Mouse (Mus musculus) c-Kit-positive CD71-positive TER-119-negative erythroid progenitor cells, embryonic 14.5 days (primary cell): ENCODE measurements at regions not wholly inside any gene's neighbourhood (a gene's known extent, or its start where the extent isn't known, plus 50 kb on each side); places are given as distances from the start of the nearest gene placed in this dataset.

Source experiments
- DNase-seq: peaks from one replicate; pipeline ENCODE4 v3.0.0-alpha.2; 2013; ENCODE audit warnings: low read depth

DNA sequence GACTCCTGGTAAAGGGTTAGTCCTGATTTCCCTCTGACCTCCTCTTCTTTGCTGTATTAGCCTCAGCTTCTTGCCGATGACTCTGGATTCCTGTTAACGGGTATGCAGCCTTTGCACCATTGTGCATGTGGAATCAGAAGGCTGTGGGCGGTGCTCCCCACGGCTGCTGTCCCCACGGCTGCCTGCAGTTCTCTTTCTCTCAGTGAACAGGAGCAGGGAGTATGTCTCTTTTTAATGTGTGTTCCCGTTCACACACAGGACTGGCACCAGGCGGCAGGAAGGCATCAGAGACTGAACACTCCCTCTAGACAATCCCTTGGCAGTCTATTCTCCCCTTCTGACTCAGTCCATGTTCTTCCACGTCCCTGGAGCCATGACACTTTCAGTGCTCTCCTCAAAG lies 178.9 kb downstream of the Zfp326 start:
- no peak for DNase-seq

DNA sequence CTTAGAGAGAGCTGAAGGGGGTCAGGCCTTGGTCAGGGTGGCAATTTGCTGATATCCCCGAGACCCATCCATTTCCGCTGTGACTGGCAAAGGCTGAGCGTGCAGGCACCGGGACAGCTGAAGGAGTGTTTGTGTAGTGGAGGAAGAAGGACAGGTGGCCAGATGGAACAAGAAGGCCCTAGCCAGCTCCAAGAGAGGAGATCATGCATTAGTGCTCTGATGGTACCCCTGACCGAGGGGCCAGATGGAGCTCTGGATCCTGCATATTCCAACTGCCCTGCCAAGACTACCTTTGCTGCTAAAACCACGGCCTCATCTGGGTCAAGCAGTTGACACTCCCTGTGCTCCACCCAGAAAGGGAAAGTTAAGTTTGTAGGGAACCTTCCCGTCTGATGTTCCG lies 174.7 kb downstream of the Zfp326 start:
- DNase-seq = no peak

DNA sequence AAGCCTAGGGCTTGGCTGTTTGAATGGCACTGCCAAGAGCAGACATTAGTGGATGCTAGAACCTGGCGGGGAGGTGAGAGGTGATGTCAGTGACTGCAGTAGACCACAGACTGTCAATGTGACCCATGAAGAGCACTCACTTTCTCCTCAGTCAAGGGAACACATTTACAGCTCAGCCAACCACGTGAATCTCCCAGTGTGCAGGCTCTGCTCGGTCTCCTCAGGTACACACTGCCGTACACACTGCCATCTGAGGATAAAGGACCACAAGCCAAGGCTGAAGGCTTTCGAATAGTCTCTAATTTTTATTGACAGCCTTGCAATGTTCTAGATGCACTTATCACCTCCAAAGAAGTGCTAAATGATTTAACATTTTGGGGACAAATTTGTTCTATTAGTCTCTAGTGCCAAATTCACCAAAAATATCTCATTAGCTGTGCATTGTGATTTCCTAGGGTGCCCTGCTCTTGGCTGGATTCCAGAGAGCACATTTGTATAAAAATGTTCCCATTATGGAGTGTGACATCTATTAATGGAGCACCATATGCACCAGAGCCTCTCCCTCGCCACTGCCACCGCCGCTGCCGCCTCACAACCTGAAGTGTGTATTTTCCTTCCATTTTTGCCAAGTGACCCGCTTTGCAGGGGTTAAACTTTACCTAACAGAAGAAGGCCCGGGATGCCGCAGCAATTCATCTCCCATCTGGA lies 168.7 kb downstream of the Zfp326 start:
- DNase-seq = no peak

DNA sequence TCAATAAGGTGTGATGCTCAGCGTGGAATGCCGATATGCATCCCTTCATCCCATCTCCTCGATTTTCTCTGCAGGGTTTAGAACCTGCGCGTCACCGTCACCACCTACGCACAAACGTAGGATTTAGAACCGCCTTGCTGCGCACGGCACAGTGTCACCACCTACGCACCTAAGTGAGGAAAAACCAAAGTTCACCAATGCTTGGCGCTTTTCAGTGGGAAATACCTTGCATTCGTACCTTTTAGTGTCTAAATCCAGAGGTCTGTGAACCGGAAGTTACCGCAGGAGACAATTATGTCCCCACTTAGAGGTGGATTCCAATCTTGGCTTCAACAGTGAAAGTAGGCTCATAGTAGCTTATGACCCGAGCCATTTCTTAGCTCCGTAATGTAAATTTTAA lies 162.0 kb downstream of the Zfp326 start:
- DNase-seq = no peak

DNA sequence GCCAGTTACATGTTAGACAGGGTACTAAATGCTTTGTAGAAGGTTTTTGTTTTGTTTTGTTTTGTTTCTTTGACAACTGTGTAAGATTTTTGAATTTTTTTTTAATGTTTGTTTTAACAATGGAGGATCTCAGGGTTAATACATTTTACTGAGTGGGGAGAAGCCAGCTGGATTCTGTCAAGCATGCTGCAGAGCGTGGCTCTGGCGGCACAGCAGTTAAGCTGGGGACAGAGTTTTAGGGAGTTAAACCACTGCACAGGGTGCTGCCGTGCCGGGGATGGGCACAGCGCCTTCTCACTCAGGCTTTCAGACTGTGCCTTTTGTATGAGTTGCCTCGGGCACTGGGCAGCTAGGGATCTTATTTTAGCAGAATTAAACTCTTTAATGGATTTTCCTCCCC lies 159.8 kb downstream of the Zfp326 start:
- no peak for DNase-seq

DNA sequence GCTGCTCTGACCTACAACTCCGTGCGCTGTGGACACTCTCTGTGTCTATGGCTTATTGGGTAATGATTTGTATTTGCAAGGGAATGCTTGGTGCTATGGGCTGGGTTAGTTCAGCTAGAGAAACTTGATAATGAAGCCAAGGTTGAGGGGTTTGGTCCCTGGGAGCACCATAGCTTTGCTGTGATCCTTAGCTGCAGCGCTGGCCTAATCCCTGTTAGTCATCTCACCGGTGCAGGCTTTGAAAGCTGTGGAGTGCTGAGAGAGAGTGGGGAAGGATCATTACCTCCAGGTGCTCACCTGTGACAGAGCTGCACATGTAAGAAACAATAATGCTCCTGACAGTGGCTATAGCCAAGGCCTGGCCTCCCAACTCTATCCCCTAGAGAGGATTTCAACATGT lies 156.6 kb downstream of the Zfp326 start:
- no peak for DNase-seq

DNA sequence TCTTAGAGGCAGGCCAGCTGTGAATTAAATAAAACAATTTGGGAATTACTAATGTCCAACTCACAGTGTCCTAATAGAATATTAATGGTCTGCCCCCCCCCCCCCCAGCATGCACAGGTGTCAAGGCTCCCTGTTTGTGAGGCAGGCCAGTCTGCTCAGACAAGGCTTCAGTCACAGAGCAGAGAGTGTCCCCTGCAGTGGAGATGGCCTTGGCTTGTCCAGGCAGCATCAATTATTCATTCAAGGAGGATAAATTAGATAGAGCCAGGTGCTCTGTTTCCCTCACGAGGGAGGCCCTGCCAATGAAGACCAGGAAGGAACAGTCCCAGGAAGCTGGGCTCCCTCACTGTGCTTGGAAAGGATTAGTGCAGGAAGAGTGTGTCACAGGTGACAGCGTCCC lies 150.5 kb downstream of the Zfp326 start:
- DNase-seq = no peak

DNA sequence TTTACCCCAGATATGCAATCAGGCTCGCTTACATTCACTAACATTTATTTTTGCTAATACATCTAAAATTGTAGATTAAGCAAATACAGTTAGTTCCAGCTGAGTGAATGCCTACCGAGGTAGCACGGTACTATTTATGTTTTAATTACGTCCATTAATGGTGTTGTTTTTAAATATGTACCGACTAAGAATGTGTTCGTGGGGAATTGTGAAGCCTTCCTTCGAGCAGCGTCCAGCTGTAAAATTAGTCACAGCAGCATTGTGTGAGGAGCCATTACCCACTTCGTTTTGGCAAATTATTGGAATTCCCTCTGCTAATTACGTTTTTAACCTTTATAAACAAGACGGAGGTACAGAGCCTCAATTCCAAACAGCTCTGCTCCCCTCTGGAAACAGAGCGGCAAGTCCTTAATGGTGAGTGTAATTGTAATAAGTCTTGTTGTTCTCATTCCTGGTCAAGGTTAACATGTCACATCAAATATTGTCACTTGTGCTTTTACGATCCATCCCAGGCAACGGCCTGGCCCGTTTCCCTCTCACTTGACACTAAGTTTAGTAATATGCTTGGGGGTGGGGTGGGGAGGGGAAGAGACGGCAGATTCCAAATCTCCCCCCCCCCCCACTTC lies 128.0 kb downstream of the Zfp326 start:
- no peak for DNase-seq

DNA sequence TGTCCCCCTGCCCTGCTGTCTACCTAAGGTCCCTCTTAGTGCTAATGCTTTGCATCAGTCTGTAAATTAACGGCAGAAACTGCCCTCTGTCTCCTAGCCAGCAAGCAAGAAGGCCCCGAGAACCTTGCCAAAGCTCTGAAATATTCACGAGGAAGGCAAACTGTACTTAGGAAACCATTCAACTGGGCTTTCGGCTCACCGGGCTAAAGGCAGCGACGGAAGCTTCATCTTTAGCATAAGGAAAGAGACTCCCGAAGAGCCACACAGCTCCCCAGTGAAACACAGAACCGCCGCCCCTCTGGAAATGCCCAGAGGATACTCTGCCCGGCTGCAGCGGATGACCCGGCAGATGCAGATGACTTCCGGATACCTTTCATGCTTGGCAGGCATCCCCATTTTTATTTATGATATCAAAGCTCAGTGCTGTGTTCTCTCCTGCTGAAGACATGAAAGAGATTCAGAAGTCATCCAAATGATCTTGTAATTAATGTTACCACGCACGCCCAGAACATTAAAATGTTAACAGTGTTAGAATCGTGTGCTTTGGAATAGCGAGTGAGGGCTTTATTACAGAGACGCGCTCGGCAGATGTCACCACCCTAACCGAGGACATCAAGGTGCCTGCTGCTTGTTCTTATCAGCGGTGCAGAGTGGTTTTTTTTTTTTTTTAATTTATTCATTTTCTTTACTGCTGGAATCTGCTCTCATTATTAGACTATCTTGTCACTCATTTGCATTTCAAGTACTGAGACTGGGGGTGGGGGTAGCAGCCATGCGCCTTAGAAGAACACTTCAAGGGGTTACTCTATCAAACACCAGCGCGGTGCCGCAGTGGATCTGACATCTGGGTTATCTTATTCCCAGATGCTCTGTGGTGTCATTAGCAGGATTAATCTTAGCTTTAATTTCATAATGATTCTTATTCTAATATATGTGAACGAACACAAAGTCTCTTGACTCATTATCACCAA lies 127.2 kb downstream of the Zfp326 start:
- DNase-seq = no peak

DNA sequence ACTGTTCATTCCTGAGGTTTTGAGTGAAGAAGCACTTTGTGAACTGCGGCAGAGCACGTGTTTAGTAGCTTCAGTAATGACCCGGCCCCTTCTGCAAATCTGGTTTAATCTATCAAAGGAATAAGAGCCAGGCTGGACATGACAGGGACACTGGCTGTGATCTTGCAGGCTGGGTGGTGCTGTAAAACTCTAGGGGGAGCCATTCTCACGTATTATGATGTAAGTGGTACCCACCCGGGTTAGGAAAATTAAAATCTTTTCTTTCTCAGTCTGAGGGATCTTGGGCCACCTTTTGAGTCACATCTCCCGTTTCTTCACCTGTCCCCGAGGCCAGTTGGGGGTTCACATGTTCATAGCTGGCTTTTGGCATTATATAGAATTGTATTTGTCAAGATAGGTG lies 126.0 kb downstream of the Zfp326 start:
- no peak for DNase-seq

DNA sequence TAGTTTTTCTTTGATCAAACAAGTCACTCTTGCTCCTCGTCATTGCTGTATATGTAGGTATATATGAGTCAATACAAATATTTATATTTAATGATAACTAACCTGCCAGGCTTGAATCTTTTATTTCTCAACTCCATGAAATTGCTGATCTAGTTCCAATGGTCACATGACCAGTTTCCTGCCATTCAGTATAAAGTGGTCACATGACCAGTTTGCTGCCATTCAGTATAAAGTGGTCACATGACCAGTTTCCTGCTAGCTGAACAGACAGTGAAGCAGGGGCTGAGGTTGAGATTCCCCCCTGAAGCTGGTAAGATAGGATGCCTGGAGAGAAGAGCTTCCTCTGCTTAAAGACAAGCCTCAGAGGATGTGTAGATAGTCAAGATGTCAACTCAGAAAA lies 117.9 kb downstream of the Zfp326 start:
- DNase-seq = no peak

DNA sequence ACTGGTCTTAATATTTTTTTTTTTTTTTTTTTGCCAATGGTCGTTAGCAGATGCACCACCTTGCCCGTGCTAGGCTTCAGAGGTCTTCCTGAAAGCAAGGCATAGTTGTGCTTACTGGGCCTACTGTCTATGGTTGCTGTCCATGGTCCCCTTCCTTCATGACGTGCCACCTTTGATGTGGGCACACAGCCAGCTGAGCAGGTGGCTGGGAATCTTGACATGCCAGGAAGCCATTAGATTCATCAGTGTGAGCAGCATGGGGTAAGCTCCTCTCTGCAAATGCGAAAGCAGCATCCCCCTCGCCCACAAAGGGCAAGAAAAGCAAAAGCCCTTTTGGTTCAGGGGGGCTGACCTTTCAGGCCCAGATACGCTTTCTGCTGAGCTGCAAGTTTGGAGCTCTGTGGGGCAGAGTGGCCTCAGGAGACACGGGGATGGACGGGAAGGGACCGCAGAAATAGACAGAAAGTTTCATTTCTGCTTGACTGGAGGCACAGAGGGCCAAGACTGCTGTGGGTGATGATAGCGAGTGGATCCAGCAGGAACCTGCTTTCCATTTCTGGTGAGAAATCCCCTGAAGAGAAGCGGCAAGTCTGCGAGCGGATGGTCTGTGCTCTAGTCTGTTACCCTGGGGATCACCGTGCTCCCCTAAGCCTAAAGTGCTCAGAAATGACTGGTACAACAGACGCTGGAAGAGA lies 116.8 kb downstream of the Zfp326 start:
- DNase-seq = no peak

DNA sequence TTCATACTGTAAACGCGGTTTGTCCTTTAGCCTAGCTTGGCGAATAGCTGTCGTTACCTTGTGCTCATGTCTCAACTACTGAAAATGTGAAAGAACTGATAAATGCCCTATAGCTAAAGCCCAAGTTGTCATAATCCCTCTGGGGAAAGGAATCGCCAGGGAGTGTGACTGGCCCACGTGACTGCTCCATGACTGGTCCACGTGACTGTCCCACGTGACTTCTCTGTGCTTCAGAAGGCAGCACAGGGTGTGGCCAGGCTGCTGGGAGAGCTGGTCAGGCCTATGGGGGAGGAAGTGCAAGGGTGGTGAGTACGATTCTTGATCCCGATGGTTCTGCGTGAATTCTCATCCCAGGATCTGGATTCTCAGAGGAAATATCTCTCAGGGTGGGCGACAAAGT lies 114.4 kb downstream of the Zfp326 start:
- no peak for DNase-seq

DNA sequence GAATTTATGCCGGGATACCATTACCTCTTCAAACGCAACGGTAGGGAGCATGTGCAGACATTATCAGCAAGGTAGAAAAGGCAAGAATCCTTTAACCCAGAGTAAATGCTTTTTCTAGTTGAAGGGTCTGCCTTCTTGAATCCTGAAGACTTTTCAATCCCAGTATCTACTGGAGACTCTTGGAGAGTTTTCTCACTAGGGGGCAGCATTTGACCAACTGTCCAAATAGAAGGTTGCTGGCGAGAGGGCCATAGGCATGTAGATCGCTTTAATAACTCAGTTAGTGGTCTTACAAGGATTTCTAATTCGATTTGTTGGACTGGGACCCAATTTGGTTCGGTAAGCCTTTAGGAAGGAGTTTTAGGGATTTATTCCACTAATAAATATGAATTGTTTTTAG lies 110.0 kb downstream of the Zfp326 start:
- peak; percentile 6 for DNase-seq

DNA sequence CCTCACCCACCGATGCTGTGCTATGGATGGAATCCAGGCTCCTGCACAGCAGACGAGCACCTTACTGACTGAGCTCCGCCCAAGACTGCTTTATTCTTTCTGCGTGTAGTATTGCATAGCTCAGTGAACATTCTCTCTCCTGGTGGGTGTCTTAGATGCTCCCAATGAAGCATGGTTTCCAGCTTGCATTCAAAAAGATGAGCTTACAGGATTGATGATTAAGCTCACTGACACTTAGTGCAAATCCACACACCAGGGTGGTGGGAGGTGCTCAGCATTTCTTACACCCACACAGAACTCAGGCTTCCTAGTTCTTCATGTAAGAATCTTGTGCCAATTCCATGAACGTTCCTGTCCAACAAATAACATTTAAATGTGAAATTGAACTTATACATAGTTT lies 106.8 kb downstream of the Zfp326 start:
- DNase-seq = no peak

DNA sequence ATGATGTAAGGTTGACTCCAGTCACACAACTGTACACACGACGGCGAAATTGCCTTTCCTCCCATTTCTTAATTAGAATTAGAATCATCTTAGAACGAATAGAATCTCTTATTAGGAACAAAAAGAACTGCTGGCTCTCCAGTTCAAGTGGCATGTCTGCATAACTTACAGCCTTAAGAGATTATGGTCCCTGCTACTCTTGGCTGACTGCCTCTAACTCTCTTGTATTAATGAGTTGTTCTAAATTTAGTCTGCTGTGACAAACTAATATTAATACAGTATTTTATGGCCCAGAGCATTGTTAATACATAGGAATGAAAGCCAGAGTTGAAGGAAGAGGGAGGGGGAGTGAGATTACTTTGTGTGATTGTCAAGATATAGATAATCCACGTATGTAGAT lies 100.4 kb downstream of the Zfp326 start:
- no peak for DNase-seq

DNA sequence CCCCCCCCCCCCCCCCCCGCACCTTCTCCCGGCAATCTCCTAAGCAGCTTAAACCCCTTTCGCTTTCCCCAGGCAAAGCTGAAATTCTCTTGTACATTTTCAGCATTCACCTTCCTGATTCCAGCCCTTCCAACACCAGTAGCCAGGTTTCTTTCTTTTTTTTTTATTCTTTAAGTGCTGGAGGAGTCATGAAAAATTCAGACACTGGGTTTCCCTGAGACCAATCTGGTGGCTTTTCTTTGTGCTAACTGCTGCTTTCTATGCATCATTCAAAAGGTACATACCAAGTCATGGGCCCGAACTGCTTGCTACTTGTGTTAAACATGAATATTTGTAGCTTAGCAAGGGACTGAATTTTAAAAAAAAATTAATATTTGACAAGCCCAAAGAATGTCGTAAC lies 99.7 kb downstream of the Zfp326 start:
- DNase-seq = no peak

DNA sequence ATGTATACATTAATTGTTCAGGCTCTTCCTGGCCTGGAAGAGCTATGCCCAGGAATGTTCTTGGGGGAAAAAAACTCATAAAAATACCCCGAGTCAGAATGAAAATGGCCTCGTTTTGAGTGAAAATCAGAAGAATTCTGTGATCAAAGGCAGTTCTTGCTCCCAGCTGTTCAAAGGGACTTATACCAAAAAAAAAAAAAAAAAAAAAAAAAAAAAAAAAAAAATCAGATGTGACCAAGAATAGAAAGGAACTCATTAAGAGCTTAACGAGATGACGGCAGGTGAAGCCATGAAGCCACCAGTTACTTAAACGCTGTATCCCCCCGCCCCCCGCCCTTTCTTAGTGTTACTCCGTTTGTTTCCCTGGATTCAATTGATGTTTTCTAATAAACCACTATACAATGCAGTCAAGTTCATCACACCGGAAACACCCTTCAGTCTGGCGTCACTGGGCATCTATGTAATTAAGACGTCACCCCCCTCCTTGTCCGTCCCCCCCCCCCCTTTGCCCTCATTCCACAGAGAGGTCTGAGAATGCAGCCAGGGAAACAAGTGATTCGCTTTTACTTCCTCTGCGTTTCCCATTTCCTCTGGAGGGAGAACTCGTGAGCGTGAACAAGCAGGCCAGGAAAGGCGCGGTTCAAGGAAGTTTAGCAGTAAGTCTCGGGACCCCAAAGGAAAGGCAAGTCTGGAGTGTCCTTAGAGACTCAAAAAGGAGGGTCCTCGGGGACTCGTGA lies 99.1 kb downstream of the Zfp326 start:
- no peak for DNase-seq

DNA sequence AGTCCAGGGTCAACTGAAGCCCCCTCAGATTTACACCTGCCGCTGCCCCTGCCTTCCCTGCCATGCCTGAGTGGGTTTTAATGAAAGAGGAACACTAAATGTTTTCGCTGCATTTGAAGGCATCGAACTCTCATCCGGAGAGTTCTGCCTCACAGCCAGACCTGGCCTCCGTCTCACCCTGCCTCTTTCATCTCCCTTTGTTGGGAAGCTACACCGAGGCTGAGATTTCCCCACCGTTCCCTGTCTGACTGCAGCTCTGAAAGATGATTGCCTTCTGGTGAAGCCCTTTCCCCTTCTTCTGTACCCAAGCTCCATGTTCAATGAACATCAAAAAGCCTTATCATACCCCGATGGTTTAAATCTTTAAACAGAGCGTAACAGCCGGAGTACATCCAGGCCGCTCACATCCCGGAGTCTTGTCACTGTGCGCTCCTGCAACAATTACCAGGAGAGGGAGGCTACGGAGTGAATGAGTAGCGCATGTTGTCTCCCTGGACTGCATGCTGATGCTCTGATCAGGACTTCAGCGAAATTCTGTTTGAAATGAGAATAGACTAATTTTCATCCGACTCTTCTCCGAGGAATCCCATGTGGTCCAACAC lies 98.3 kb downstream of the Zfp326 start:
- no peak for DNase-seq
